Mouse (Mus musculus): ENCODE results near the gene Syn3. TPM values are rescaled to one million over a fixed set of nuclear protein-coding genes. Genes with fewer than 3 reads are reported as not detected.
"Not testable (repeated sequence)": the region's sequence is repeated elsewhere in the genome, so short reads cannot be mapped to it uniquely, and the experiment has no call there.

Gene Syn3
- polyA plus RNA-seq (2015; fragmentation: Nextera tagmentation; extraction: Ambion mirVana) = 5.4 and 5.9 TPM in 2 replicates

GRCm38 (mm10) chr10:86498673-86499391, at the start of gene Syn3:
Gene Syn3 (minus strand): TSS chr10:86498896.
- no peaks in the 10 kb centered on the region for H3K27me3 ChIP-seq (ENCODE audit: insufficient read depth, low read length)
- no peaks in the 10 kb centered on the region for H3K9me3 ChIP-seq (replicated peaks; ENCODE audit: low read length)
- H3K36me3 ChIP-seq (ENCODE audit: insufficient read depth, low read length) = no peaks in the 10 kb centered on the region
- H3K4me2 ChIP-seq (ENCODE audit: low read length) = peak within 1 kb of the TSS; percentile 92
- H3K27ac ChIP-seq = peak within 1 kb of the TSS; percentile 94
- under 1% methylated on average over 21 of the region's 21 CpGs for WGBS
- DNase-seq (ENCODE audit: low spot score) (peak; percentile 97), ATAC-seq (replicated peaks; ENCODE audit: low FRiP score, low read depth) (peak; percentile 99)
- H3K4me1 ChIP-seq (replicated peaks; ENCODE audit: insufficient read depth, low read length) = 0 out of 2 replicates have a peak, but pooled peaks cover 12% of the 10 kb centered on the region
- peak within 1 kb of the TSS; percentile 59 for H3K4me3 ChIP-seq (replicated peaks; ENCODE audit: low read depth, low read length)
- H3K9ac ChIP-seq (ENCODE audit: low read depth, low read length) = peak within 1 kb of the TSS; percentile 81
- peak; percentile 91 for TF ChIP-seq CTCF (IDR thresholded peaks at IDR 0.05; ENCODE audit: low read depth)

DNA sequence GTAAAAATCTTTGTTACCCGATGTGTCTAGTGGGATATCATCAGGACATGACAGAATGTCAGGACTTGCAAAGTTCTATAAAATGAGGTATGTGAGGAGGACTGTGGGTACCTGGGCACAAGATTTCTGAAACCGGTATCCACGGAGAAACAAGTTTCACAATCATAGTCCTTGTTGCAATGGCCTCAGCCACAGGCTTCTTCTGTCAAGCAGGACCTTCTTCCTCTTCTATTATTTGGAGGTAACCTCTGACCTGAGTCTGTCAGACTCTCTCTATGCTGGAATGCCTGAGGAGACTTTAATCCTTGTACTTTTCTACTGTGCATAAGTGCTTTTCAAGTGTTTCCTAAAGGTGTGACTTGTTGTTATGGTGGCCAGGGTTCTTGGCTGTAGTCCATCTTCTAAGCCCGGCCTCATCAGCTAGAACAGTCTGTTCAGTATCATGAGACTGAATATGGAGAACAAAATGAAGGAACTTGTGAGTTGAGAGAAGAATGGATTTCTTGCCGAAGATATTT, 27.7 kb upstream of the Syn3 start:
- H3K36me3 ChIP-seq (ENCODE audit: insufficient read depth, low read length); H3K4me3 ChIP-seq (replicated peaks; ENCODE audit: low read depth, low read length); H3K27ac ChIP-seq; H3K9ac ChIP-seq (ENCODE audit: low read depth, low read length); H3K4me2 ChIP-seq (ENCODE audit: low read length); H3K9me3 ChIP-seq (replicated peaks; ENCODE audit: low read length); H3K27me3 ChIP-seq (ENCODE audit: insufficient read depth, low read length); H3K4me1 ChIP-seq (replicated peaks; ENCODE audit: insufficient read depth, low read length); ATAC-seq (replicated peaks; ENCODE audit: low FRiP score, low read depth); DNase-seq (ENCODE audit: low spot score): not testable (repeated sequence)
- WGBS = 86% methylated on average over 2 of the region's 5 CpGs

GRCm38 (mm10) chr10:86513801-86514200, 15.1 kb upstream of the Syn3 start:
- Histone ChIP-seq H3K4me3 (replicated peaks; ENCODE audit: low read depth, low read length) (no peak overlapping the region), H3K4me2 (ENCODE audit: low read length) (no peak overlapping the region), H3K27me3 (ENCODE audit: insufficient read depth, low read length) (no peaks in the 10 kb centered on the region), H3K9me3 (replicated peaks; ENCODE audit: low read length) (no peaks in the 10 kb centered on the region), H3K9ac (ENCODE audit: low read depth, low read length) (no peak overlapping the region), H3K27ac (no peak overlapping the region), H3K36me3 (ENCODE audit: insufficient read depth, low read length) (no peaks in the 10 kb centered on the region), H3K4me1 (replicated peaks; ENCODE audit: insufficient read depth, low read length) (no peaks in the 10 kb centered on the region)
- no peak for TF ChIP-seq CTCF (IDR thresholded peaks at IDR 0.05; ENCODE audit: low read depth)
- 89% methylated on average over 4 of the region's 4 CpGs for WGBS
- ATAC-seq (replicated peaks; ENCODE audit: low FRiP score, low read depth) = no peak
- DNase-seq (ENCODE audit: low spot score) = no peak

GRCm38 (mm10) chr10:86510941-86511340, 12.2 kb upstream of the Syn3 start:
- TF ChIP-seq CTCF (IDR thresholded peaks at IDR 0.05; ENCODE audit: low read depth) = no peak

GRCm38 (mm10) chr10:86502063-86502462, 3.4 kb upstream of the Syn3 start:
- no peak for TF ChIP-seq CTCF (IDR thresholded peaks at IDR 0.05; ENCODE audit: low read depth)
- 0 out of 2 replicates have a peak, but pooled peaks cover 8% of the 10 kb centered on the region for H3K4me1 ChIP-seq (replicated peaks; ENCODE audit: insufficient read depth, low read length)

More at GRCm38 (mm10) chr10:86510941-86511340, 12.2 kb upstream of the Syn3 start:
- no peak overlapping the region for H3K4me2 ChIP-seq (ENCODE audit: low read length)
- DNase-seq (ENCODE audit: low spot score) = no peak
- no peaks in the 10 kb centered on the region for H3K4me1 ChIP-seq (replicated peaks; ENCODE audit: insufficient read depth, low read length)
- no peaks in the 10 kb centered on the region for H3K36me3 ChIP-seq (ENCODE audit: insufficient read depth, low read length)
- no peak overlapping the region for H3K9ac ChIP-seq (ENCODE audit: low read depth, low read length)
- no peaks in the 10 kb centered on the region for H3K27me3 ChIP-seq (ENCODE audit: insufficient read depth, low read length)
- no peak overlapping the region for H3K27ac ChIP-seq
- no peak for ATAC-seq (replicated peaks; ENCODE audit: low FRiP score, low read depth)
- H3K9me3 ChIP-seq (replicated peaks; ENCODE audit: low read length) = no peaks in the 10 kb centered on the region
- no peak overlapping the region for H3K4me3 ChIP-seq (replicated peaks; ENCODE audit: low read depth, low read length)

GRCm38 (mm10) chr10:86498051-86498672, 534 bp downstream of the Syn3 start:
- ATAC-seq (replicated peaks; ENCODE audit: low FRiP score, low read depth) (peak; percentile 71), DNase-seq (ENCODE audit: low spot score) (peak; percentile 84)
- Histone ChIP-seq H3K9me3 (replicated peaks; ENCODE audit: low read length) (no peaks in the 10 kb centered on the region), H3K27me3 (ENCODE audit: insufficient read depth, low read length) (no peaks in the 10 kb centered on the region), H3K4me1 (replicated peaks; ENCODE audit: insufficient read depth, low read length) (0 out of 2 replicates have a peak, but pooled peaks cover 12% of the 10 kb centered on the region), H3K9ac (ENCODE audit: low read depth, low read length) (peak overlapping the region; percentile 81), H3K4me2 (ENCODE audit: low read length) (peak overlapping the region; percentile 92), H3K36me3 (ENCODE audit: insufficient read depth, low read length) (no peaks in the 10 kb centered on the region), H3K4me3 (replicated peaks; ENCODE audit: low read depth, low read length) (peak overlapping the region; percentile 59), H3K27ac (peak overlapping the region; percentile 94)
- under 1% methylated on average over 12 of the region's 12 CpGs for WGBS
- no peak for TF ChIP-seq CTCF (IDR thresholded peaks at IDR 0.05; ENCODE audit: low read depth)

More at GRCm38 (mm10) chr10:86502063-86502462, 3.4 kb upstream of the Syn3 start:
- no peak overlapping the region for H3K4me2 ChIP-seq (ENCODE audit: low read length)
- no peak for DNase-seq (ENCODE audit: low spot score)
- H3K9me3 ChIP-seq (replicated peaks; ENCODE audit: low read length) = no peaks in the 10 kb centered on the region
- no peak for ATAC-seq (replicated peaks; ENCODE audit: low FRiP score, low read depth)
- H3K36me3 ChIP-seq (ENCODE audit: insufficient read depth, low read length) = no peaks in the 10 kb centered on the region
- H3K27ac ChIP-seq = no peak overlapping the region
- no peak overlapping the region for H3K9ac ChIP-seq (ENCODE audit: low read depth, low read length)
- WGBS = 76% methylated on average over 2 of the region's 2 CpGs
- H3K27me3 ChIP-seq (ENCODE audit: insufficient read depth, low read length) = no peaks in the 10 kb centered on the region
- no peak overlapping the region for H3K4me3 ChIP-seq (replicated peaks; ENCODE audit: low read depth, low read length)

All from kidney, postnatal 0 days (tissue).